Mouse (Mus musculus): ENCODE measurements at regions not wholly inside any gene's neighbourhood (a gene's known extent, or its start where the extent isn't known, plus 50 kb on each side); places are given as distances from the start of the nearest gene placed in this dataset.

GRCm38 (mm10) chr13:114571731-114572130 lies 113.0 kb upstream of the Fst start:
- Histone ChIP-seq H3K9me3 (replicated peaks; ENCODE audit: insufficient read depth, low read length) (no peaks in the 10 kb centered on the region), H3K79me2 (ENCODE audit: control insufficient read depth, insufficient read depth, low read length, poor library complexity) (no peaks in the 10 kb centered on the region), H3K4me3 (ENCODE audit: control insufficient read depth in 1 of 2, insufficient read depth in 1 of 2, low read depth in 2 of 2, low read length in 2 of 2) (no peak overlapping the region), H3K36me3 (ENCODE audit: control insufficient read depth in 1 of 2, insufficient read depth in 2 of 2, low read length in 2 of 2) (no peaks in the 10 kb centered on the region), H3K27ac (ENCODE audit: control insufficient read depth, low read depth, low read length) (no peak overlapping the region), H3K4me1 (ENCODE audit: control insufficient read depth in 1 of 2, insufficient read depth in 2 of 2, low read length in 2 of 2) (no peaks in the 10 kb centered on the region), H3K27me3 (ENCODE audit: control insufficient read depth in 1 of 2, insufficient read depth in 2 of 2, low read length in 2 of 2) (no peaks in the 10 kb centered on the region), H3K9ac (ENCODE audit: control insufficient read depth, low read depth, low read length, poor library complexity, severe bottlenecking) (no peak overlapping the region)
- DNase-seq (ENCODE audit: low read depth, low spot score) = no peak
- TF ChIP-seq SMC3 (IDR thresholded peaks at IDR 0.05; ENCODE audit: low read depth, low read length) (no peak), ZKSCAN1 (IDR thresholded peaks at IDR 0.05; ENCODE audit: low read depth, low read length) (no peak), MXI1 (IDR thresholded peaks at IDR 0.05; ENCODE audit: low read depth, low read length) (no peak), ZNF384 (IDR thresholded peaks at IDR 0.05; ENCODE audit: low read depth, low read length) (no peak), GABPA (IDR thresholded peaks at IDR 0.05; ENCODE audit: low read depth, low read length) (no peak)

- H3K36me3 ChIP-seq (ENCODE audit: control insufficient read depth in 1 of 2, insufficient read depth in 2 of 2, low read length in 2 of 2) = no peaks in the 10 kb centered on the region
- H3K79me2 ChIP-seq (ENCODE audit: control insufficient read depth, insufficient read depth, low read length, poor library complexity) = no peaks in the 10 kb centered on the region
- DNase-seq (ENCODE audit: low read depth, low spot score) = no peak
- H3K9ac ChIP-seq (ENCODE audit: control insufficient read depth, low read depth, low read length, poor library complexity, severe bottlenecking) = no peak overlapping the region
- H3K27me3 ChIP-seq (ENCODE audit: control insufficient read depth in 1 of 2, insufficient read depth in 2 of 2, low read length in 2 of 2) = no peaks in the 10 kb centered on the region
- H3K4me3 ChIP-seq (ENCODE audit: control insufficient read depth in 1 of 2, insufficient read depth in 1 of 2, low read depth in 2 of 2, low read length in 2 of 2) = no peak overlapping the region
- H3K27ac ChIP-seq (ENCODE audit: control insufficient read depth, low read depth, low read length) = no peak overlapping the region
- no peaks in the 10 kb centered on the region for H3K4me1 ChIP-seq (ENCODE audit: control insufficient read depth in 1 of 2, insufficient read depth in 2 of 2, low read length in 2 of 2)
- no peaks in the 10 kb centered on the region for H3K9me3 ChIP-seq (replicated peaks; ENCODE audit: insufficient read depth, low read length)
- TF ChIP-seq TAL1 (IDR thresholded peaks at IDR 0.05; ENCODE audit: low read length) = no peak
These were observed 125.8 kb upstream of the Fst start for GRCm38 (mm10) chr13:114584566-114584965.

- Histone ChIP-seq H3K4me1 (ENCODE audit: control insufficient read depth in 1 of 2, insufficient read depth in 2 of 2, low read length in 2 of 2) (no peaks in the 10 kb centered on the region), H3K9ac (ENCODE audit: control insufficient read depth, low read depth, low read length, poor library complexity, severe bottlenecking) (no peak overlapping the region), H3K36me3 (ENCODE audit: control insufficient read depth in 1 of 2, insufficient read depth in 2 of 2, low read length in 2 of 2) (no peaks in the 10 kb centered on the region), H3K79me2 (ENCODE audit: control insufficient read depth, insufficient read depth, low read length, poor library complexity) (no peaks in the 10 kb centered on the region), H3K27ac (ENCODE audit: control insufficient read depth, low read depth, low read length) (no peak overlapping the region), H3K4me3 (ENCODE audit: control insufficient read depth in 1 of 2, insufficient read depth in 1 of 2, low read depth in 2 of 2, low read length in 2 of 2) (no peak overlapping the region), H3K27me3 (ENCODE audit: control insufficient read depth in 1 of 2, insufficient read depth in 2 of 2, low read length in 2 of 2) (no peaks in the 10 kb centered on the region), H3K9me3 (replicated peaks; ENCODE audit: insufficient read depth, low read length) (no peaks in the 10 kb centered on the region)
- DNase-seq (ENCODE audit: low read depth, low spot score) = no peak
- TF ChIP-seq NRF1 (IDR thresholded peaks at IDR 0.05; ENCODE audit: insufficient read depth, low read depth, low read length, poor library complexity, severe bottlenecking) (no peak), POLR2A (IDR thresholded peaks at IDR 0.05; ENCODE audit: control insufficient read depth in 1 of 2, insufficient read depth in 1 of 2, low read depth in 1 of 2, low read length in 2 of 2, poor library complexity in 1 of 2) (no peak), POLR2AphosphoS2 (IDR thresholded peaks at IDR 0.05; ENCODE audit: low read length) (no peak), GABPA (IDR thresholded peaks at IDR 0.05; ENCODE audit: low read depth, low read length) (no peak), GATA1 (IDR thresholded peaks at IDR 0.05; ENCODE audit: low read depth, low read length) (no peak), NELFE (IDR thresholded peaks at IDR 0.05; ENCODE audit: low read depth, low read length) (no peak), ZNF384 (IDR thresholded peaks at IDR 0.05; ENCODE audit: low read depth, low read length) (no peak), USF2 (IDR thresholded peaks at IDR 0.05; ENCODE audit: borderline replicate concordance in 1 of 2, insufficient read depth in 1 of 2, low read depth in 1 of 2, low read length in 2 of 2) (no peak), CHD1 (IDR thresholded peaks at IDR 0.05; ENCODE audit: low read depth, low read length) (no peak), ZKSCAN1 (IDR thresholded peaks at IDR 0.05; ENCODE audit: low read depth, low read length) (no peak), MAFK (IDR thresholded peaks at IDR 0.05; ENCODE audit: borderline replicate concordance, low read depth, low read length) (no peak), EP300 (IDR thresholded peaks at IDR 0.05; ENCODE audit: low read depth in 1 of 2, low read length in 2 of 2) (no peak), MYB (IDR thresholded peaks at IDR 0.05; ENCODE audit: low read depth, low read length) (no peak), SIN3A (IDR thresholded peaks at IDR 0.05; ENCODE audit: low read length) (no peak), POLR2AphosphoS5 (IDR thresholded peaks at IDR 0.05; ENCODE audit: borderline replicate concordance, low read depth, low read length) (no peak), MYC (IDR thresholded peaks at IDR 0.05; ENCODE audit: low read depth, low read length) (no peak), HCFC1 (IDR thresholded peaks at IDR 0.05; ENCODE audit: low read depth, low read length) (no peak), CHD2 (IDR thresholded peaks at IDR 0.05; ENCODE audit: low read length) (no peak)
These were observed 128.9 kb upstream of the Fst start for GRCm38 (mm10) chr13:114587621-114588020.

All from MEL (cell line).